Mouse (Mus musculus): Measurements from ENCODE around the gene Gm7954. TPM values are rescaled to one million over a fixed set of nuclear protein-coding genes. Genes with fewer than 3 reads are reported as not detected.
"Not testable (repeated sequence)": the region's sequence is repeated elsewhere in the genome, so short reads cannot be mapped to it uniquely, and the experiment has no call there.

The Gm7954 gene
- not detected in 2 replicates for polyA plus RNA-seq (2014; fragmentation: Nextera tagmentation; extraction: Ambion mirVana)

DNA sequence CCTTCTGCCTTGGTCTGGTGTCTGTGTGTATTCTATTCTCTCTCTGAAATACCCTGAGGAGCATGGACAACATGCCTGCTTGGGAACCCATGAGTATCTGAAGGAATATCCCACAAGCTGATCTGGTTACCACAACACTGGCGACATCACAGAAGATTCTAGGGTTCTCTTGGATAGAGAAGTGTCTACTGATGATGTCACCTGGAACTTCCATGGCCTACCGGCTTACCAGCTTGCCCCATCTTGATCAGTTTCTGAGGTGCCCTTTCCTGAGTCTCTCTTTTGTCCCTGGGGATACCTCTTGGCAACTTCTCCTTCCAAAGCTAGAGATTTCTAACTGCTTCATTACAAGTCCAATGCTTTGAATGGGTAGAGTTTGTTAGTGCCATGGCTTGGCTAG, at the start of gene Gm7954:
TSS of gene Gm7954 (minus strand) at position 101 of the 400 bp plus-strand sequence.
- not testable (repeated sequence) for ATAC-seq (ENCODE audit: low FRiP score); H3K4me1 ChIP-seq (replicated peaks; ENCODE audit: control insufficient read depth, insufficient read depth, low read length); H3K4me3 ChIP-seq (replicated peaks; ENCODE audit: low read length); DNase-seq (ENCODE audit: low spot score); H3K27me3 ChIP-seq (ENCODE audit: control insufficient read depth, insufficient read depth, low read length); H3K27ac ChIP-seq; H3K4me2 ChIP-seq (replicated peaks); H3K9me3 ChIP-seq (ENCODE audit: control insufficient read depth, low read length); H3K36me3 ChIP-seq (replicated peaks; ENCODE audit: control insufficient read depth, insufficient read depth); H3K9ac ChIP-seq
- no CpG with 5 or more reads among the region's 2 CpGs for WGBS

DNA sequence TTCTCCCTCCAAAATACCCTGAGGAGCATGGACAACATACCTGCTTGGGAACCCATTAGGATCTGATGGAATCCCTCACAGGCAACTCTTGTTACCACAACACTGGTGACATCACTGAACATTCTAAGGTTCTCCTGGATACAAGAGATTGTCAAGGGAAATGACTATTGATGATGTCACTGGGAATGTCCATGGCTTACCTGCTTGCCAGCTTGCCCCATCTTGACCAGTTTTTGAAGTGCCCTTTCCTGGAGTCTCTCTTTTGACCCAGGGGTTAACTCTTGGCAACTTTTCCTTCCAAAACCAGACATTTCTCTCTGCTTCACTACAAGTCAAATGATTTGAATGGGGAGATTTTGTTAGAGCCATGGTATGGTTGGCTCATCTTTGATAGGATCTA, 36.1 kb upstream of the Gm7954 start, which contains the start of gene Gm3486:
TSS of gene Gm3486 (minus strand) at position 101 of the 400 bp plus-strand sequence.
- not testable (repeated sequence) for H3K4me3 ChIP-seq (replicated peaks; ENCODE audit: low read length); ATAC-seq (ENCODE audit: low FRiP score)

DNA sequence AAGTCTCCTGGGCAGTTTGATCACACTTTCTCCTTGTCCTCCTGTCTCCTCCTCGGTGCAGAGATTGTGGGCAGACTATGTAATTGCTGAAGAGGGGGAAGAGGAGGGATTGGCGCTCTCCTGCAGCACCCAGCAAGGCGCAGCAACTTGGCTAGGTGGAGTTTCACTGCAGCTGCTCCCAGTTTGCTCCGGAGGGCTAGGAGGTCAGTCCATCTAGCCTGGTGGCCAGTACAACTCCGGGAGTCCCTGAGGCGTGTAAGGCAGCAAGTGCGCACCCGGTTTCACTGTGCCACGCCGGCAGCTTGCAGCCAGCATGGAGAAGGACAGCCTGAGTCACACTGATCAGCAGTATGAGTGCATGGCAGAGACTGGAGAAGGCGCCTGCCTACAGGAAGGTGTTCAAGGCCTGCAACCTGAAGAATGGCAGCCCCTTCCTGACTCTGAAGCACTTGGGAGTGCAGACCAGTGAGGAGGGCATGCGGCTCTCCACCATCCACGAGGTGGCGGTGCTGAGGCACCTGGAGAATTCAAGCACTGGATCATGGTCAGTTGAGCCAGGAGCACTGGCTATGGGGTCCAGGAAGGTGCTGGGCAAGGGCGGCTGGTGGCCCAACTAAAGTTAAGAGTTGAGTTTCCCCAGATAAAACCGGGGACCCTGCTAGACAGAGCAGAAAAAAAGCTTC, 27.8 kb downstream of the Gm7954 start:
- not testable (repeated sequence) for H3K27me3 ChIP-seq (ENCODE audit: control insufficient read depth, insufficient read depth, low read length); H3K4me1 ChIP-seq (replicated peaks; ENCODE audit: control insufficient read depth, insufficient read depth, low read length); H3K27ac ChIP-seq; H3K9ac ChIP-seq; H3K36me3 ChIP-seq (replicated peaks; ENCODE audit: control insufficient read depth, insufficient read depth); H3K9me3 ChIP-seq (ENCODE audit: control insufficient read depth, low read length); H3K4me3 ChIP-seq (replicated peaks; ENCODE audit: low read length); ATAC-seq (ENCODE audit: low FRiP score)
- H3K4me2 ChIP-seq (replicated peaks) = peak overlapping the region; percentile 32
- WGBS = 17% methylated on average over 12 of the region's 16 CpGs
- peak; percentile 23 for DNase-seq (ENCODE audit: low spot score)

More for the DNA sequence above, 36.1 kb upstream of the Gm7954 start, which contains the start of gene Gm3486:
- H3K4me1 ChIP-seq (replicated peaks; ENCODE audit: control insufficient read depth, insufficient read depth, low read length); H3K4me2 ChIP-seq (replicated peaks); H3K9ac ChIP-seq; H3K27me3 ChIP-seq (ENCODE audit: control insufficient read depth, insufficient read depth, low read length); H3K27ac ChIP-seq; H3K9me3 ChIP-seq (ENCODE audit: control insufficient read depth, low read length); H3K36me3 ChIP-seq (replicated peaks; ENCODE audit: control insufficient read depth, insufficient read depth); DNase-seq (ENCODE audit: low spot score): not testable (repeated sequence)

DNA sequence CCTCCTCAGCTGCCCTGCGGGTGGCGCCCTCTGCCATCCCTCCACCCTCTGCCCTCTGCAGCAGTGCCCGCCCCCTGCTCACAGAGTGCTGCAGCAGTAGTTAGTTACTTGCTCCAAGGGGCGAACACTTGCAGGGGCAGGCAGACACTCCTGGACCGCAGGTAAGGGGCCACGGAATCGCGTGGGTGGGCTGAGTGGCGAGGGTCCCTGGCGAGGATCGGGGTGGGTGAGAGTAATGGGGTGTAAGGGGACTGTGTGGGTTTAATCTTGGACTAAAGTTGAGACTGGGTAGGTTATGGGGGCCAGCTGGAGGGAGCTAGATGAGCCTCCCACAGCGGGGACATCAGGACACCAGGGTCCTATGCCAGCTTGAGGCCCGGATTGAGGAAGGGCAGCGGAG, 28.6 kb downstream of the Gm7954 start:
- H3K4me3 ChIP-seq (replicated peaks; ENCODE audit: low read length); H3K27me3 ChIP-seq (ENCODE audit: control insufficient read depth, insufficient read depth, low read length); H3K36me3 ChIP-seq (replicated peaks; ENCODE audit: control insufficient read depth, insufficient read depth); H3K27ac ChIP-seq; DNase-seq (ENCODE audit: low spot score); H3K9ac ChIP-seq; H3K4me1 ChIP-seq (replicated peaks; ENCODE audit: control insufficient read depth, insufficient read depth, low read length); ATAC-seq (ENCODE audit: low FRiP score); H3K9me3 ChIP-seq (ENCODE audit: control insufficient read depth, low read length): not testable (repeated sequence)
- WGBS = 10% methylated on average over 13 of the region's 14 CpGs
- H3K4me2 ChIP-seq (replicated peaks) = peak overlapping the region; percentile 32

DNA sequence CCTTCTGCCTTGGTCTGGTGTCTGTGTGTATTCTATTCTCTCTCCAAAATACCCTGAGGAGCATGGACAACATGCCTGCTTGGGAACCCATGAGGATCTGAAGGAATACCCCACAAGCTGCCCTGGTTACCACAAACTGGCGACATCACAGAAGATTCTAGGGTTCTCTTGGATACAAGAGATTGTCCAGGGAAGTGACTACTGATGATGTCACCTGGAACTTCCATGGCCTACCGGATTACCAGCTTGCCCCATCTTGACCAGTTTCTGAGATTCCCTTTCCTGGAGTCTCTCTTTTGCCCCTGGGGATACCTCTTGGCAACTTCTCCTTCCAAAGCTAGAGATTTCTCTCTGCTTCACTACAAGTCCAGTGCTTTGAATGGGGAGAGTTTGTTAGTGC, 45.1 kb downstream of the Gm7954 start, which contains the start of gene Gm6482:
TSS of gene Gm6482 (minus strand) at position 101 of the 400 bp plus-strand sequence.
- DNase-seq (ENCODE audit: low spot score); H3K36me3 ChIP-seq (replicated peaks; ENCODE audit: control insufficient read depth, insufficient read depth); H3K9me3 ChIP-seq (ENCODE audit: control insufficient read depth, low read length); H3K4me2 ChIP-seq (replicated peaks); ATAC-seq (ENCODE audit: low FRiP score); H3K9ac ChIP-seq; H3K27ac ChIP-seq; H3K4me3 ChIP-seq (replicated peaks; ENCODE audit: low read length); H3K27me3 ChIP-seq (ENCODE audit: control insufficient read depth, insufficient read depth, low read length); H3K4me1 ChIP-seq (replicated peaks; ENCODE audit: control insufficient read depth, insufficient read depth, low read length): not testable (repeated sequence)
- WGBS = no CpG with 5 or more reads among the region's 2 CpGs

Other genes with a start within 250 kb of the Gm7954 start
- 0.17 and 0.60 TPM in 2 replicates for gene Gm2832, start 174.7 kb downstream of the Gm7954 start, polyA plus RNA-seq (2014; fragmentation: Nextera tagmentation; extraction: Ambion mirVana)
- not detected in 2 replicates for gene Gm5798, start 104.9 kb downstream of the Gm7954 start, polyA plus RNA-seq (2014; fragmentation: Nextera tagmentation; extraction: Ambion mirVana)
- gene Gm7945, start 67.1 kb downstream of the Gm7954 start, polyA plus RNA-seq (2014; fragmentation: Nextera tagmentation; extraction: Ambion mirVana) = 0.20 TPM in 1 of 2 replicates, not detected in the other
- gene Gm6482, start 45.2 kb downstream of the Gm7954 start, polyA plus RNA-seq (2014; fragmentation: Nextera tagmentation; extraction: Ambion mirVana) = not detected in 2 replicates
- gene Gm3486, start 36.0 kb upstream of the Gm7954 start, polyA plus RNA-seq (2014; fragmentation: Nextera tagmentation; extraction: Ambion mirVana) = not detected in 2 replicates
- not detected in 2 replicates for gene Gm7970, start 102.1 kb upstream of the Gm7954 start, polyA plus RNA-seq (2014; fragmentation: Nextera tagmentation; extraction: Ambion mirVana)
- gene 1700049E17Rik2, start 119.7 kb upstream of the Gm7954 start, polyA plus RNA-seq (2014; fragmentation: Nextera tagmentation; extraction: Ambion mirVana) = not detected in 2 replicates
- not detected in 2 replicates for gene Gm3072, start 171.1 kb upstream of the Gm7954 start, polyA plus RNA-seq (2014; fragmentation: Nextera tagmentation; extraction: Ambion mirVana)
- not detected in 2 replicates for gene Gm3676, start 193.0 kb upstream of the Gm7954 start, polyA plus RNA-seq (2014; fragmentation: Nextera tagmentation; extraction: Ambion mirVana)
- gene Gm8068, start 248.4 kb upstream of the Gm7954 start, polyA plus RNA-seq (2014; fragmentation: Nextera tagmentation; extraction: Ambion mirVana) = not detected in 2 replicates

Data from hindbrain, embryonic 14.5 days (tissue).